Mouse (Mus musculus) cerebellum, adult 9-10 months (tissue): ENCODE data around the gene Dok4.
"Not testable (repeated sequence)": the region's sequence is repeated elsewhere in the genome, so short reads cannot be mapped to it uniquely, and the experiment has no call there.

ENCODE experiments used
- DNase-seq: peaks from one replicate; pipeline ENCODE4 v3.0.0; 2022

The Dok4 gene

DNA sequence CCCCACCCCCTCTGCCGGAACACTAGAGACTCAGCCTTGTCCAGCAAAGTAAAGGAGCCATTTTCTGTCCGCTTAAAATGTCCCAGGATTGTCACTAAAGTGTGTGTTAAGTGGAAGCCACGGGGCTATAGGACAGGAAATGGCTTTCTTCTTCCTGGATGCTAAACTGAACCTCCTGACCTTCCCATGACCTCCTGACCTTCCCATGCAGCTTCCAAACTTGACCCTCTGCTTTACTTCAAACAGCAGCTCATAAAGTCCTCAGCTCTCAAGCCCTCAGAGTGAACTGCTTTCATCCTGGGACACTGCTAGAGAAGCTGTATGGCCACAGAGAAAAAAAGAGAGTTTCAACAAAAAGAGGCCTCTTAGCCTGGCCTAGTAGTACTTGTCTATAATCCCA lies 690 bp upstream of the Dok4 start:
- no peak for DNase-seq

GRCm38 (mm10) chr8:94875871-94876150 lies 319 bp downstream of the Dok4 start:
- DNase-seq = no peak

DNA sequence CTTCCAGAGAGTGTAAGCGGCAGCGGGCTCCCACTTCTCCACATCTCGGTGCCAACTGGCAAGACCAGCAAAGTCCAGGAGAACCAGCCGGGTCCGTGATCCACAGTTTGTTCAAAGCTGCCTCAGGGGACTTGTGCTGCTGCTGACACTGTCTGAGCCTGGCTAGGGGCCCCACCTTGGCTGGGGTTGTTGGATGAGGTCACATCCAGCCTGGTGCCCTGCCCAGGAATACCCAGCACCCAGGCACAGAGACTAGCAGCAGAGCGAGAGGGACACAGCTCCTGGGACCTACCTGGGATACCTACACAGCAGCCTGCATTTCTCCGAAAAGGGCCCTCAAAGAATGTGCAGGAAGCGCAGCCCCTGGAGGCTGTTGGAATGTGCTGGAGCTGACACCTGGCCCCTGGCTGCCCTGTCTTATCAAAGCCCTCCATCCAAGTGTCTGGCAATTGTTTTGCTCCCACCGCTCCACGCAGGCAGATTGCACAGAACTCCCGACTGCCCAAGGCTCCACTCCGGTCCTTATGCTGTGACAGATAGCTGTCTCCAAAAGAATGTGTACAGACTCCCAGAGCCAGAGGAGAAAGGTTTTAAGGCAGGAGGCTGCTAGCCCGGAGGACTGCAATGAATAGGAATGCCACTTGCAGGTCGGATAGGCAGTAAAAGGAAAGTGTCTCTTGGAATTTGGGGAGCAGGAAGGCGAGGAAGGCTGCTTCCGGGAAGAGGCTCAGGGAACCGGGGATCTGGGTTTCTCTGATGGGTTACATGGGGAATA lies 847 bp downstream of the Dok4 start:
- DNase-seq = peak; percentile 28

GRCm38 (mm10) chr8:94874358-94874757 lies 1.8 kb downstream of the Dok4 start:
- peak; percentile 65 for DNase-seq

GRCm38 (mm10) chr8:94872576-94872975 lies 3.6 kb downstream of the Dok4 start:
- no peak for DNase-seq

DNA sequence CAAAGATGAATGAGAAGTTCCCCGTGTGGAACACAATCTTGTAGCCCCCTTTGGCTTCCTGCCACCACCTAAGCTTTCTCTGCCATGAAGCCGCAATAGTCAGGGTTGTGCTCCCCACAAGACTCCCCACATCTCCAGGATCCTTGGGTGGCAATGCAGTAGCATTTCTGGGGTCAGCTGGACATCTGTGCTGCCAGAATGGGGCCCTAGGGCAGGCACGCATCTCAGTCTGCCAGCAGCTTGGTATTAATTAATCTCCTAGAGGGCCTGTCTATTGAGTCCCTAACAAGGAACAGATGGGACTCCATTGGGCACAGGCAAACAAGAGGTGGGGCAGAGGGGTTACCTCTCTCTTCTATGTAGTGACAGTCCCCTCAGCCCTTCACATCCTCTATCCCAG lies 4.0 kb downstream of the Dok4 start:
- DNase-seq = no peak

GRCm38 (mm10) chr8:94871108-94871894 lies 4.8 kb downstream of the Dok4 start:
- DNase-seq = peak; percentile 65

DNA sequence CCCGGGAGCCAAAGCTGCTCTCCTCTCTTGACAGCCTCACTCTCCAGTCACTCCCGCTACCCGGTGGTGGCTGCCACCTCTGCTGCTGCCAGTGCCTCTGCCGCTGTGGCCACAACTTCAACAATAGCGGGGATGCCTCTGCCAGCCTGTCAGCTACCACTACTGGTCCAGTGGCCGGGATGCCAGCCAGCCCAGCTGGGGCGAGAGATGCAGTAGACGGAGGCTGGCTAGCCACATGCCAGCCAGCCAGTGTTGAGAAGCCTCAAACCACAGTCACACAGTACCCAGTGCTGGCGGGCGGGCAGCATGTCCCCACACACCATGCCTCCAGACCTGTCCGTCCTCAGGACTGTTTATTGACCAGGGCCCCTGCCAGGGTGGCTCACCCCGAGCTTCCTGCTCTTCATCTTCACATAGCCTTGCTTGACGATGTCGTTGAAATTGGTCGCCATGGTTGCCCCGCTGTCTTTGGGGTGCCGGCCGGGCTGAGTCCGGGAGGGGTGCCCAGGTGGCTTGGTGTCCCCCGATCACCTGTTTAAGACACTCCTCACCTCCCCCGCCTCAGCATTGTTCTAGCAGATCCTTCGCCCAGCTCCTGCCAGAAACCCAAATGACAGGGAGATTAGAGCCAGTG lies 5.5 kb downstream of the Dok4 start:
- DNase-seq = peak; percentile 57

GRCm38 (mm10) chr8:94870003-94870402 lies 6.1 kb downstream of the Dok4 start:
- no peak for DNase-seq

DNA sequence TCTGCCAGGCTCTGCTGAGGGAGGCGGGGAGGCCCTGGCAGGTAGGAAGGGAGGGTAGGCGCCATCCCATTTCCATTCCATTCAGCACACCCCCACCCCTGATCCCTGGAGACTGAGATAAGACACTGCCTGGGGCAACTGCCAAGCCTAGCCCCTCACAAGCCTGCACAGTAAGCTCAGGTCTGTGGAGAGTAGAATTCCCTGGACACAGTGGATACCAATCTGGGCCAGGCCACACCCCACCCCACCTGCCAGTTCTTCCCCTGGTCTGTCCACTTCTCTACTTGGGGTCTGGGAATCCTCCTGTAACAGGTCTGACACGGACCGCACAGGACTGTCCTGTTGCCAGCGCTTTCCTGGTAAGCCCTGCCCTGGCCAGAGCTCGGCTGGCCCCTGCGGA lies 7.0 kb downstream of the Dok4 start:
- DNase-seq = no peak

- DNase-seq = no peak
These were observed 9.2 kb downstream of the Dok4 start for GRCm38 (mm10) chr8:94866921-94867320.

GRCm38 (mm10) chr8:94865292-94865691 lies 10.8 kb downstream of the Dok4 start:
- no peak for DNase-seq

GRCm38 (mm10) chr8:94863897-94864673 lies 12.0 kb downstream of the Dok4 start:
- DNase-seq = no peak

GRCm38 (mm10) chr8:94862487-94863220 lies 13.5 kb downstream of the Dok4 start:
- DNase-seq = no peak

- peak; percentile 65 for DNase-seq
These were observed 14.7 kb downstream of the Dok4 start for GRCm38 (mm10) chr8:94861352-94861910.

DNA sequence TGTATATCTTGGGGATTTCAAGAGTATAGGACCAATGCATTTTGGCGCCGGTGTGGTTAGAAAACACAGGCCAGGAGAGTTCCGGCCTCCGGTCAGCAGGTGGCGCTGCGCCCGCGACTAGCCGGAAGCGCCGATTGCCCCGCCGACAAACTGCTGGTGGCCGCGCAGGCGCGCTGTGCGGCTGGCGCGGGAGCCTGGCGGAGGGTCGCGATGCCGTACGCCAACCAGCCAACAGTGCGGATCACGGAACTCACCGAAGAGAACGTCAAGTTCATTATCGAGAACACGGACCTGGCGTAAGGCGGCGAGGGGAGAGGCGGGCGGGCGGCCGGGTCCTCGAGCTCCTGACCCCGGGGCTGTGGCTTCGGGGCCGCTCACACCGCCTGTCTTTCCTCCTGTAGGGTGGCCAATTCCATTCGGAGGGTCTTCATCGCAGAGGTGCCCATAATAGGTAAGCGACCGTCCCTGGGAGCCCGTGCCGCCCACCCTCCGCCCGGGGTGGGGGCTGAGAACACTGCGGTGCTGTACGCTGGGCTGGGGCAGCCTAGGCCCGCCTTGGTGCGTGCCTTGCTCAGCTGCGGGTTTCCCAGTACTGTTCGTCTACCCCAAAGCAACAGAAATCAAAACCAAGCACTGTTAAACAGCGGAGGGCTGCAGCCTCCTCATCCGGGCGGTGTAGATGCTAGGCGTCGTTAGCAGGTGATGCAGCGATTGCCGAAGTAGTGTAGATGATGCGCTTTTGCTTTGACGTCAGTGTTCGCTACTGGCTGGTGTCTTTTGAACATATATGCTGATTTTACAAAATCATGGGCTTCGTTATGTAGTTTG lies 18.6 kb downstream of the Dok4 start, which contains the start of gene Polr2c:
TSS of gene Polr2c (plus strand) at position 105 of the 828 bp plus-strand sequence.
- DNase-seq = peak; percentile 94

DNA sequence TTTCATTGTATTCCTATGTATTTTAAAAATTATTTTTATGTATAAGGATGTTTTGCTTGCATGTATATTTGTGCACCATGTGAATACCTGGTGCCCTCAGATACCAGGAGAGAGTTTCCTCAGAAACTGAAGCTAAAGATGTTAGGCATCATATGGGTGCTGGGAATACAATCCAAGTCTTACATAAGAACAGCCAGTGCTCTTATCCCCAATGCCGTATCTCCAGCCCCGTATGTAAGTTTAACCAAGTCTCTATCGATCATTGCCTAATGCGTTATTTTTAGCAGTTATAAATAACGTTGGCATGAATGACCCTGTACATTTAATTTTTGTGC lies 19.2 kb downstream of the Dok4 start:
- no peak for DNase-seq

DNA sequence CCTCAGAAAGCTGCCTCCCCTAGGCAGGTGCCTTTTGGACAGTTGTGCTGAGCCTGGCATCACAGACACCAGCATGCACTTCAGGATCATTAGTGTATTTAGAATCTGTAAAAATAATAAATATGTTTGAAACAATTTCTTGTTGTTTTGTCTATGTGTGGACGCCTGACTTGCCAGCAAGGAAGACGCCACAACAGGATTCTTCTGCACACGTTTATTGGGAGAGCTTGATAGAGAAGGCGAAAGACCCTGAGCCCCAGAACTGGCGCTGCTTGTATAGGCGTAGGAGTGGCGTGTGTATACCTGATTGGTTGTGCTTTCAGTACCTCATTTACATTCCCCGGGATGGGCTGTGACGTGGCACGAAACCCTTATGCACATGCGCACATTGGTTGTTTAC lies 21.4 kb downstream of the Dok4 start:
- not testable (repeated sequence) for DNase-seq

DNA sequence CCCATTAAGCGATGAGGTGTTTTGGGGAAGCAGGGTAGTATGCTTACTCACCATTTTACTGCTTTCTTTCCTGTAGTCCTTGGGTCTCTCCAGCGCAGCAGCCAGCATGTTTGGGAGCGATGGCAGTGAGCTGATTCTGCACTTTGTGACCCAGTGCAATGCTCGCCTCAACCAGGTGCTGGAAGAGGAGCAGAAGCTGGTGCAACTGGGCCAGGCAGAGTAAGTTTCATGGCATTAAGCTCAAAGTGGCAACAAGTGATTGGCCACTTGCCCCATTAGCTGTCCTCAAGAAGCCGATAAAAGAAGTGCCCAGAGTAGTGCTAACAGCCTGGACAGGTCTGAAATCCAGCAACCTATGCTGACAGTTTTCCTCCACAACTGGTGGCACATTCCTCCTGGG lies 26.1 kb downstream of the Dok4 start:
- no peak for DNase-seq

GRCm38 (mm10) chr8:94841183-94841582 lies 34.9 kb downstream of the Dok4 start:
- no peak for DNase-seq

DNA sequence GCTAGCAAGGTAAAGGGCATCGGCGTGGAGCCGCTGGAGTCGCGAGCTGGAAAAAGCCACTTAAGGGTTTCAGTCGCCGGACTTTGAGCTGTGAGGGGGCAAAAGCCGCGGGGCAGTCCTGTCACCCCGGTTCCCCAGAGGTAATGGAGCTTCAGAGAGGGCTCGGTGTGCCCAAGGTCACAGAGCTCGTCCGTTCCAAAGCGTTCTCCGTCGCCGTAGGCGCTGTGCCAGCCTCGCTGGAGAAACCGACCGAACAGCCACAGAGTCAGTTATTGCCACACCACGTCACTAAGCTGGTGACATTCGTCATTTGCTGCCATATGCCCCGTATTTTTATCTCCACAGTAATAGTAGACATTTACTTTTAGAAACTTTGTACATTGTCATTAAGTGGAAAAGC lies 37.5 kb downstream of the Dok4 start:
- peak; percentile 83 for DNase-seq
